Mouse (Mus musculus) gastrocnemius, adult 2 months (tissue): ENCODE results near the gene Frmd7. TPM values are rescaled to one million over a fixed set of nuclear protein-coding genes. Genes with fewer than 3 reads are reported as not detected.

Experiments
- DNase-seq: peaks from one replicate; pipeline ENCODE4 v3.0.0; 2022
- H3K27ac ChIP-seq: fragments of 200-600 bp; 2 replicates; pipeline ENCODE4 v1.8.1; 2022; ENCODE audit warnings: mild to moderate bottlenecking
- H3K4me3 ChIP-seq: fragments of 200-600 bp; 2 replicates; pipeline ENCODE4 v1.8.1; 2022; ENCODE audit warnings: mild to moderate bottlenecking, moderate library complexity
- CTCF ChIP-seq: fragments of 200-600 bp; IDR thresholded peaks from 2 replicates; pipeline ENCODE4 v1.8.1; 2022; ENCODE audit warnings: antibody characterized with exemption, mild to moderate bottlenecking, moderate library complexity
- intact Hi-C: fragments of 180-260 bp; cut with DNase I; formaldehyde crosslinking; loops from one replicate; pipeline ENCODE4 v1.15.1; 2025
- total RNA-seq, 2 experiments: library from RNA; stranded (reverse); gene quantifications; 2 replicates each; pipeline ENCODE4 v1.2.3; 2021

The Frmd7 gene
- total RNA-seq, 2 experiments from 2014 or later, result 0.33 to 0.59 TPM

- Histone ChIP-seq H3K27ac (no peak overlapping the region), H3K4me3 (no peak overlapping the region)
- no peak for DNase-seq
- intact Hi-C loops, result no loop called here
- TF ChIP-seq CTCF, result no peak
Observed at GRCm38 (mm10) chrX:50926893-50927545, 15.5 kb downstream of the Frmd7 start.

DNA sequence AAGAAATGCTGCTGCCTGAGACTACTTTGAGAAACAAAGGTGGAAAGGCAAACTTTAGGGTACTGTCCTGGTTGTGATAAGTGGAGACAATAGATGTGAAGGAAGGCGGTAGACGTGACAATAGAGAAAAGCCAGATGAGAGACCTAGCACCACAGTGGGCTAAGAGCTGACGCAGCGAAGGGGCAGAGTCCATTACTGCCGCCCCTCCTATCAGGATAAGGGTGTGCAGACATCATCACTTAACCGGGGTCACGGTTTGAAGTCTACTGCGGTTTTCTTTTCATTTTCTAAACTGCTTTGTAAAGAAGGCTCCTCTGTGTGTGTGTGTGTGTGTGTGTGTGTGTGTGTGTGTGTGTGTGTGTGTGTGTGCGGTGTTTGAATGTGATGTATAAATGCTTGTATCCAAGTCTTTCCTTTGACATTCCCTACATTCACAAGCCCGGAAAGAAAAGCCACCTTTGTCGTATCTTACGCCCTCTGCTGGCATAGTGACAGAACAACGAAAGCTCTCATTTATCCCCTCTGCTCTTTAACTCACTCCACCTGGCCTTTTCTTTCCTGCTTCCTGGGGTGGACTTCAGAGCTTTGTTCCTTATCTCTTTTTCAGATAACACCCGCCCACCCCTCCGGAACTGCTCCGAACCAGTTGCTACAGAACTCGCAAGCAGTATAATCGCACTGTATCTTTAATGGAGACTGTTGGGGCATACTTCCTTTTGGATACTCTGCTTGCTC is 17.7 kb downstream of the Frmd7 start:
- intact Hi-C loops, result no loop called here
- Histone ChIP-seq H3K4me3 (no peak overlapping the region), H3K27ac (no peak overlapping the region)
- DNase-seq, result no peak
- TF ChIP-seq CTCF, result peak; percentile 37; the same call in 1 of the 2 replicates

DNA sequence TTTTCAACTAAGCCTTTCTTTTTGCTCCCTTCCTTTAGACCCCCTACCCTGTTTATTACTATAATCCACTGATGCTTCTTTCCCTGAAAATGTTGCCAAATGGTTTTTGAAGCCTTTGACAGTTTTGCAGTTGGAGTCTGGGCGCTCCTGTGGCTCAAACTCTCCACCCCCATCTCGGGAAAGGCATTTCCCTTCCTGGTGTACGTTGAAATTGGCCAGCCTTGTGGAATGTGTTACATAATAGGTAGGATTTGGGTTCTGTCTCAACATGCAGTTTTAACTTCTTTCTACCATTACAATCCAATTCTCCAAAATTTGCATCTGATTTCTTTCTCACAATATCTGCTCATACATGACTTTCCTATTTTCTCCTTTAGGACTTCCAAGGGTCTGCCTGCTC is 23.8 kb downstream of the Frmd7 start:
- Histone ChIP-seq H3K4me3 (no peak overlapping the region), H3K27ac (no peak overlapping the region)
- intact Hi-C loops, result no loop called here
- TF ChIP-seq CTCF, result no peak
- DNase-seq, result no peak

- intact Hi-C loops, result no loop called here
- DNase-seq, result no peak
- H3K27ac ChIP-seq, result no peak overlapping the region
- no peak for TF ChIP-seq CTCF
- no peak overlapping the region for H3K4me3 ChIP-seq
Observed at GRCm38 (mm10) chrX:50917389-50917788, 25.1 kb downstream of the Frmd7 start.

DNA sequence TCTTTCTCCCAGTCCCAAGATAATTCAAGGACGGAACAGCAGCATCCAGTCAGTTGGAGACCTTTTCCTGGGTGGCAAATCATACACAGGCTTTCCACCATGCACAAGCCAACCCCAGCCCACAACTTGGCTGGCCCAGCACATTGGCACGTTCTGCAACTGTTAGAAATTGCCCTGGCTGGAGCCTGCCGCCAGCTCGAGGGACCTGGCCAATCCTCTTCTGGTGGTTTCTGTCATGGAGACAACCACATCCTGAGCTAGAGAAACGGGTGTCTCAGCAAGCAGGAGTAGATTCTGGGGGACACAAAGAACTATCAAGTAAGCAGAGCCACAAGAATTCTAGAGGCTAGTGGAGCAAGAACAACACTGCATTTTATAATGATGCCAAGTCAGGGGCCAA is 32.6 kb downstream of the Frmd7 start:
- H3K4me3 ChIP-seq, result no peak overlapping the region
- DNase-seq, result peak; percentile 18
- intact Hi-C loops, result no loop called here
- H3K27ac ChIP-seq, result no peak overlapping the region
- TF ChIP-seq CTCF, result no peak

DNA sequence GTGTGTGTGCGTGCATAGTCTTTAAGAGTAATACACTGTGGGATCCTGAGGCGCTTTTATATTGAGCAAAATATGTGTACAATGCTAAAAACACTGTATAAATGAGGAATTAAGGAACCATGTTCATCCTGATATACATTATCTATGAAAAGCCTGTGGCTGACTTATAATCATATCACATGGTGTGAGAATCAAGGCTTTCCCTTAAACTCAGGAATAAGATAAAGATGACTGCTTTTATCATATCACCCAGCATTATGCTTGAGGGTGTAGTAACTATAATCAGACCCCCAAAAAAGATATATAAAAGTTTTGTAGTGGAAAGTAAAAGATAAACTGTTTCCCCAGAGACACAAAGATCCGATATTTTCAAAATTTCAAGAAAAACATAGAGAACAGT is 39.0 kb downstream of the Frmd7 start:
- Histone ChIP-seq H3K27ac (no peak overlapping the region), H3K4me3 (no peak overlapping the region)
- intact Hi-C loops, result no loop called here
- TF ChIP-seq CTCF, result no peak
- DNase-seq, result no peak

DNA sequence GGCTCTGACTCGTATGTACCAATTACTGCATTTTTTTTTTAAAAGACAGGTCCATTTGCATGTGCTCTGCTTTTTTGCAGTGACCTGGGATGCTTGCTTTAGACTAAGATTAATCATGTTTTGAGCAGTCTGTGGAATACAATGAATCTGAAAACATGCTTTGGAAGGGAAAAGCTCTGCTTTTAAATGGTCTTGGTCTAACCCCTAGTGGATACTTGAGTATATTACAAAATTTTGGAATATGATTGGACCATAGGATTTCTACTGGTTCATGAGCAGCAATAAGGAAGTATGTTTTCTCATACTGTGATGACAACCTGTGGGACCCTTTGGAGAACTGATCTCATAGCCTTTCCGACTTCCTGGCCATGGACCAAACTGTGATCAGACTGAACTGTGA is 54.5 kb downstream of the Frmd7 start:
- DNase-seq, result no peak
- no peak overlapping the region for H3K27ac ChIP-seq
- peak; percentile 44 for TF ChIP-seq CTCF
- intact Hi-C loops, result loop anchor here (2.0 kb wide), 1 partner anchor 213 kb away; no protein-coding TSS in a partner anchor
- no peak overlapping the region for H3K4me3 ChIP-seq

DNA sequence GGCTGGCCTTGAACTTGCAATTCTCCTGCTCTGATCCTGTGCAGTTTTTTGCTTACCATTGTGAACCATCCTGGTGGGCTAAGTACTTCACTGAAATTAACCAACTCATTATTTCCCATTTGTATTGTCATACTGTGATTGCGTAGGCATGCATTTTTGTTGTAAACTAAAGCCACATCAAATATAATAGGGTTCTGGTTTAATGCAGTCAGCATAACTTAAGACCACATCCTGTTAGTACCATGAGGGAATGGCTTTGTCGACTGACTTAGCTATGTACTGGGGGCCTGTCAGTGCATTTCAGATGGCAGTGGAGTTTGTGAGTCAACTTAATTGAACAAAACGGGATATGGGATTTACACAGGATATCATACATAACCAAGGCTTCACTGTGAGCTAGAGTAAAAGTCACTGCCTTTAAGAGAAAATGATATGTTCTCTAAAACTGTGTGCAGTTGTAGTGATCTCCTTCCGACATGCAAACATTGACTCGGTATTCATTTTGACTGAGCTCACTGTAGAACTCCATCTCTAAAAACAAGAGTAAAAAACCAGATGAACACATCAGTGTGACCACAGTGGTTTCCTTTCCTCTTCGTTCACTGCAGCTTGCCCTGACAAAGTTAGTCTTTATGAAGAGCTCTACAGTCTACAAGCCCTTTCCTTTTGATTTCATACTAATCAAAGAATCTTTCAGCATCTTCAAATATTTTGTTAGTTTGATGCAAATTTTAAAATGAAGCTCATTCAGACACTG is 68.1 kb downstream of the Frmd7 start:
- no peak overlapping the region for H3K27ac ChIP-seq
- TF ChIP-seq CTCF, result no peak
- DNase-seq, result no peak
- intact Hi-C loops, result no loop called here
- H3K4me3 ChIP-seq, result no peak overlapping the region

GRCm38 (mm10) chrX:50864734-50865133 is 77.8 kb downstream of the Frmd7 start:
- Histone ChIP-seq H3K4me3 (no peak overlapping the region), H3K27ac (no peak overlapping the region)
- TF ChIP-seq CTCF, result no peak
- DNase-seq, result no peak
- intact Hi-C loops, result no loop called here

- TF ChIP-seq CTCF, result no peak
- DNase-seq, result no peak
- no peak overlapping the region for H3K4me3 ChIP-seq
- H3K27ac ChIP-seq, result no peak overlapping the region
- intact Hi-C loops, result no loop called here
Observed at GRCm38 (mm10) chrX:50863771-50864170, 78.7 kb downstream of the Frmd7 start.

DNA sequence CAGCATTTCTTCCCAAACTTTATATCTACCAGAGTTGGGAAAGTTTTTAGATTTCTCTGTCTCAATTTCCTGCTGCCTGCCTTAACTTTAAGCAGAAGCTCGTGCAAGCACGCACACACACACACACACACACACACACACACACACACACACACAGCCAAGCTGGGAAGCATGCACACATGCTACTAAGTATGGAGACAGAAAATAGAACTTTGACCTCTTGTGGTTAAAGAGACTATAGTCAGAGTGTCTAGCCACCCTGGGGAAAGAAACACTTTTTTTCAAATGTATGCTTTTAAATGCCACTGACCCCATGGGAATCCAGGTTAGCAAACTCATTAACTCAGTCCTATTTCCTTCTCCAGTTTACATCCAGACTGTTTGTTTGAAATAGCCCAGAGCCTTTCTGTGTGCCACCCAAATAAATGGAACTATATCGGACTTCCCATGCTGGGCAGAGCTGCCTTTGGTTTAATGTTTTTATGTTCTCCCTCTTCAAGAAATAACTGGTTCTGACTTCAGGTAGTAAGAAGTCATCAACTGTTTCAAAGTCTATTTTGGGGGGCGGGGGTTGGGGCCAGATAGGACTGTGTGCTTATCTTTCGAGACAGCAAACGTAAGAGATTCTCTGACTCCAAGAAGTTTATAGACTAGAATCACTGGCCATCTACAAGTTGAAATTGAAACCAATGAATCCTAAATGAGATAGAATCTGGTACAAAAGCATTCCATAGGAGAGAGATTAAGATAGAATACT is 91.9 kb downstream of the Frmd7 start:
- no peak for TF ChIP-seq CTCF
- no peak overlapping the region for H3K4me3 ChIP-seq
- H3K27ac ChIP-seq, result no peak overlapping the region
- DNase-seq, result no peak
- intact Hi-C loops, result no loop called here

Other genes starting within 250 kb of the Frmd7 start
- gene Stk26, start 101.7 kb downstream of the Frmd7 start, total RNA-seq, result 1 to 10 TPM; 1.9 TPM
- gene Rap2c, start 75.3 kb upstream of the Frmd7 start, total RNA-seq, result 10 to 100 TPM; 21.8 to 23.3 TPM